Mouse (Mus musculus) adrenal gland, postnatal 0 days (tissue): ENCODE data around the gene 5730507C01Rik. TPM values are rescaled to one million over a fixed set of nuclear protein-coding genes. Genes with fewer than 3 reads are reported as not detected.

Experiments used
- polyA plus RNA-seq: library from polyadenylated mRNA; unstranded; fragments of >200 nt; fragmentation: Nextera tagmentation; extraction: Ambion mirVana; gene quantifications from 2 replicates; pipeline ENCODE4 v1.2.1, GENCODE M21; 2015

The 5730507C01Rik gene
- 1.5 and 1.8 TPM in 2 replicates for polyA plus RNA-seq

DNA sequence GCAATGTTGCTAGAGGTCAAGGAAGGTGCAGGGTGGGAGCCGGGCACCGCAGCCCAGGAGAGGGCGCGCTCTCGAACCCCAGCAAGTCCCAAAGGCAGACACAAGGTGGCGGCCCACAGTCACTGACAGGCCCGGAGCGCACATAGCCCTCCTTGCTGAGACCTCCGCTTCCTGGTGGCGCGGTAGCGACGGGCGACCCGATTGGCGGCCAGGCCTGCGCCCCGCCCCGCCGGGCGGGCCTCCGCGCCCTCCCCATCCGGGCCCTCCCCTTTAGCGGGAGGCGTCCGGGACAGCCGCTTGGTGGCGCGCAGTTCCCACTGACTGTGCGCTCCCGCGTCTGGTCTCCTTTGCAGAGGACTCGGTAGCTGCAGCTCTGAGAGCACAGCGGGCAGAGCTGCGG, at the start of gene 5730507C01Rik:
5730507C01Rik (plus strand) TSS at position 340 of the 400 bp plus-strand sequence.

